Mouse (Mus musculus) forebrain, postnatal 0 days (tissue): Measurements from ENCODE around the gene Ccdc190. TPM values are rescaled to one million over a fixed set of nuclear protein-coding genes. Genes with fewer than 3 reads are reported as not detected.

Source experiments
- ATAC-seq: fragments of 200-750 bp; cut with Nextera tagmentation; 2 replicates; pipeline ENCODE4 v1.8.0; 2017; ENCODE audit warnings: mild to moderate bottlenecking, moderate library complexity
- DNase-seq: peaks from one replicate; pipeline ENCODE4 v3.0.0-alpha.2; 2015
- H3K27ac ChIP-seq: fragments of 300-500 bp; sonication (generic); 2 replicates; pipeline ENCODE4 v1.5.1; 2014; ENCODE audit warnings: low read depth, mild to moderate bottlenecking, antibody characterized with exemption, low read length, moderate library complexity, mixed read lengths
- H3K27me3 ChIP-seq: fragments of 300-500 bp; sonication (generic); 2 replicates; pipeline ENCODE4 v1.6.1; 2014; ENCODE audit warnings: mild to moderate bottlenecking, low read length, mixed read lengths; ENCODE audit not compliant: insufficient read depth
- H3K36me3 ChIP-seq: fragments of 300-500 bp; sonication (generic); 2 replicates; pipeline ENCODE4 v1.6.1; 2014; ENCODE audit warnings: mild to moderate bottlenecking, moderate library complexity; ENCODE audit not compliant: insufficient read depth
- H3K4me1 ChIP-seq: fragments of 300-500 bp; sonication (generic); 2 replicates; pipeline ENCODE4 v1.6.1; 2014; ENCODE audit warnings: antibody characterized with exemption; ENCODE audit not compliant: insufficient read depth
- H3K4me2 ChIP-seq: fragments of 300-500 bp; sonication (generic); 2 replicates; pipeline ENCODE4 v1.6.1; 2014; ENCODE audit warnings: low read depth, mild to moderate bottlenecking, moderate library complexity
- H3K4me3 ChIP-seq: fragments of 300-500 bp; sonication (generic); 2 replicates; pipeline ENCODE4 v1.5.1; 2014; ENCODE audit warnings: low read depth, low read length, mixed read lengths
- H3K9ac ChIP-seq: fragments of 300-500 bp; sonication (generic); 2 replicates; pipeline ENCODE4 v1.6.1; 2014; ENCODE audit warnings: mild to moderate bottlenecking
- H3K9me3 ChIP-seq: fragments of 300-500 bp; sonication (generic); 2 replicates; pipeline ENCODE4 v1.6.1; 2016; ENCODE audit warnings: low read length
- CTCF ChIP-seq: sonication (generic); IDR thresholded peaks from 2 replicates; pipeline ENCODE4 v1.5.1; 2016; ENCODE audit warnings: antibody characterized with exemption, control low read depth, low read depth
- WGBS: fragments of 180-500 bp; shearing (Covaris S2); extraction: QIAGEN DNeasy Blood & Tissue Kit; methylation state at CpG from one replicate; pipeline ENCODE4 v1.1.7; 2014; 5-methylcytosine and 5-hydroxymethylcytosine counted together
- polyA plus RNA-seq: library from polyadenylated mRNA; unstranded; fragments of >200 nt; fragmentation: Nextera tagmentation; extraction: Ambion mirVana; gene quantifications from 2 replicates; pipeline ENCODE4 v1.2.1, GENCODE M21; 2015
- total RNA-seq: library from RNA; depleted of rRNA; stranded (reverse); fragments of >200 nt; gene quantifications from 2 replicates; pipeline ENCODE4 v1.2.3, GENCODE M21; 2014

The Ccdc190 gene
- total and polyA plus RNA-seq, 2 experiments from 2014 or later = 1.5 to 8.3 TPM

- Histone ChIP-seq H3K9me3 (no peaks in the 10 kb centered on the region), H3K4me3 (no peak overlapping the region), H3K9ac (no peak overlapping the region), H3K27ac (no peak overlapping the region), H3K4me2 (no peak overlapping the region), H3K4me1 (no peaks in the 10 kb centered on the region), H3K27me3 (no peaks in the 10 kb centered on the region), H3K36me3 (peaks cover 14% of the 10 kb centered on the region)
- WGBS = 68% methylated on average over 7 of the region's 7 CpGs
- no peak; the same call in 1 of the 2 replicates for ATAC-seq
- TF ChIP-seq CTCF = no peak
- no peak for DNase-seq
Measured at GRCm38 (mm10) chr1:169948866-169949265, 20.4 kb downstream of the Ccdc190 start.

- Histone ChIP-seq H3K27me3 (no peaks in the 10 kb centered on the region), H3K4me2 (no peak overlapping the region), H3K9me3 (no peaks in the 10 kb centered on the region), H3K9ac (no peak overlapping the region), H3K27ac (no peak overlapping the region), H3K4me1 (no peaks in the 10 kb centered on the region), H3K4me3 (no peak overlapping the region), H3K36me3 (peaks cover 21% of the 10 kb centered on the region)
- ATAC-seq (no peak), DNase-seq (no peak)
- WGBS = 81% methylated on average over 7 of the region's 7 CpGs
- TF ChIP-seq CTCF = no peak
Measured at GRCm38 (mm10) chr1:169949981-169950380, 21.5 kb downstream of the Ccdc190 start.

GRCm38 (mm10) chr1:169950651-169951050 lies 22.2 kb downstream of the Ccdc190 start:
- H3K36me3 ChIP-seq = peaks cover 28% of the 10 kb centered on the region
- no peaks in the 10 kb centered on the region for H3K4me1 ChIP-seq
- no peaks in the 10 kb centered on the region for H3K9me3 ChIP-seq
- DNase-seq (no peak), ATAC-seq (no peak)
- no peak overlapping the region for H3K27ac ChIP-seq
- no peak overlapping the region for H3K4me3 ChIP-seq
- TF ChIP-seq CTCF = peak; percentile 29; the same call in 1 of the 2 replicates
- H3K27me3 ChIP-seq = no peaks in the 10 kb centered on the region
- H3K4me2 ChIP-seq = no peak overlapping the region
- WGBS = 95% methylated on average over 4 of the region's 4 CpGs
- H3K9ac ChIP-seq = no peak overlapping the region

- no peak for TF ChIP-seq CTCF
- 96% methylated on average over 6 of the region's 6 CpGs for WGBS
Measured at GRCm38 (mm10) chr1:169951561-169951960, 23.1 kb downstream of the Ccdc190 start.

GRCm38 (mm10) chr1:169952636-169953035 lies 24.2 kb downstream of the Ccdc190 start:
- ATAC-seq (no peak), DNase-seq (no peak)
- no peaks in the 10 kb centered on the region for H3K27me3 ChIP-seq
- H3K36me3 ChIP-seq = peaks cover 43% of the 10 kb centered on the region
- no peak overlapping the region for H3K9ac ChIP-seq
- no peaks in the 10 kb centered on the region for H3K9me3 ChIP-seq
- no peaks in the 10 kb centered on the region for H3K4me1 ChIP-seq
- no peak overlapping the region for H3K27ac ChIP-seq
- WGBS = 97% methylated on average over 10 of the region's 10 CpGs
- TF ChIP-seq CTCF = no peak
- H3K4me2 ChIP-seq = no peak overlapping the region
- H3K4me3 ChIP-seq = no peak overlapping the region

More at GRCm38 (mm10) chr1:169951561-169951960, 23.1 kb downstream of the Ccdc190 start:
- H3K4me3 ChIP-seq = no peak overlapping the region
- peaks cover 37% of the 10 kb centered on the region for H3K36me3 ChIP-seq
- no peak overlapping the region for H3K9ac ChIP-seq
- no peaks in the 10 kb centered on the region for H3K4me1 ChIP-seq
- ATAC-seq (no peak), DNase-seq (no peak)
- H3K27ac ChIP-seq = no peak overlapping the region
- H3K9me3 ChIP-seq = no peaks in the 10 kb centered on the region
- H3K4me2 ChIP-seq = no peak overlapping the region
- no peaks in the 10 kb centered on the region for H3K27me3 ChIP-seq

- no peaks in the 10 kb centered on the region for H3K9me3 ChIP-seq
- H3K4me2 ChIP-seq = no peak overlapping the region
- 92% methylated on average over 10 of the region's 10 CpGs for WGBS
- DNase-seq = no peak
- H3K27me3 ChIP-seq = no peaks in the 10 kb centered on the region
- H3K9ac ChIP-seq = no peak overlapping the region
- no peaks in the 10 kb centered on the region for H3K4me1 ChIP-seq
- ATAC-seq = no peak
- H3K27ac ChIP-seq = no peak overlapping the region
- TF ChIP-seq CTCF = no peak
- H3K36me3 ChIP-seq = peaks cover 48% of the 10 kb centered on the region
- no peak overlapping the region for H3K4me3 ChIP-seq
Measured at GRCm38 (mm10) chr1:169953106-169953505, 24.7 kb downstream of the Ccdc190 start.

- Histone ChIP-seq H3K4me1 (peaks cover 9% of the 10 kb centered on the region; the same call in 1 of the 2 replicates), H3K4me2 (peak within 1 kb of the TSS; percentile 68), H3K27me3 (no peaks in the 10 kb centered on the region), H3K36me3 (peaks cover 24% of the 10 kb centered on the region), H3K9ac (peak within 1 kb of the TSS; percentile 54), H3K27ac (peak within 1 kb of the TSS; percentile 66), H3K4me3 (peak within 1 kb of the TSS; percentile 62), H3K9me3 (no peaks in the 10 kb centered on the region)
- peak; percentile 100 for ATAC-seq
- 1% methylated on average over 48 of the region's 48 CpGs for WGBS
- DNase-seq = peak; percentile 99
- no peak for TF ChIP-seq CTCF
Measured at GRCm38 (mm10) chr1:169968792-169969515, 40.5 kb downstream of the Ccdc190 start, which contains the start of gene Hsd17b7. TSS of gene Hsd17b7 (minus strand) at chr1:169969241.
